Mouse (Mus musculus): ENCODE data around the gene Crb2. TPM values are rescaled to one million over a fixed set of nuclear protein-coding genes. Genes with fewer than 3 reads are reported as not detected.

The Crb2 gene
- polyA plus RNA-seq, 1 experiment from 2014 or later = 0.51 TPM

DNA sequence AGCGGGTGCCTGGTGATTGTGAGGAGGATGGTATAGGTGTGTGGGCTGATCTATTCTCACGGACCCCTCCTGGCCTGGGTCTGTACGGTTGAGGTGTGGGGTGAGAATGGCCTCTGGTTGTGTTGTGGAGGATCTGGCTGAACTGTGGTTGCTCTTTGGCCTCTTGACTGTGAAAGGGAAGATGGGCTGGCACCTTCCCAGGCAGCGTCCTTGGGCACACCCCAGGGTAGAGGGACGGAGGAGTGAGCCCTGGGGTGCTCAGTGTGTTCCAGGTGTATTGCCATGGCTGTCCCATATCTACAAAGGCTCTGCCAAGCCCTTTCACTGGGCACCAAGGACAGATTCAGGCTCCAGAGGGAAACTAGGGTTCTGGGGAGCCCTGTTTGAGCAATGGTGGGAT lies 13.0 kb downstream of the Crb2 start:
- no peak for TF ChIP-seq CTCF (IDR thresholded peaks at IDR 0.05; ENCODE audit: low read depth)
- H3K9me3 ChIP-seq (ENCODE audit: control insufficient read depth) = no peaks in the 10 kb centered on the region
- WGBS = 73% methylated on average over 5 of the region's 5 CpGs
- no peaks in the 10 kb centered on the region for H3K36me3 ChIP-seq (ENCODE audit: control insufficient read depth, insufficient read depth)
- no peak for ATAC-seq
- H3K27me3 ChIP-seq (replicated peaks; ENCODE audit: control insufficient read depth, insufficient read depth, low read length) = peaks cover 17% of the 10 kb centered on the region; the same call in 1 of the 2 replicates
- H3K9ac ChIP-seq (ENCODE audit: low read depth, low read length) = no peak overlapping the region
- H3K27ac ChIP-seq (ENCODE audit: low read depth, low read length) = no peak overlapping the region
- no peak overlapping the region for H3K4me3 ChIP-seq (ENCODE audit: low read depth, low read length)
- no peaks in the 10 kb centered on the region for H3K4me1 ChIP-seq (replicated peaks; ENCODE audit: control insufficient read depth, insufficient read depth, low read length)
- H3K4me2 ChIP-seq (replicated peaks; ENCODE audit: low read depth) = no peak overlapping the region

DNA sequence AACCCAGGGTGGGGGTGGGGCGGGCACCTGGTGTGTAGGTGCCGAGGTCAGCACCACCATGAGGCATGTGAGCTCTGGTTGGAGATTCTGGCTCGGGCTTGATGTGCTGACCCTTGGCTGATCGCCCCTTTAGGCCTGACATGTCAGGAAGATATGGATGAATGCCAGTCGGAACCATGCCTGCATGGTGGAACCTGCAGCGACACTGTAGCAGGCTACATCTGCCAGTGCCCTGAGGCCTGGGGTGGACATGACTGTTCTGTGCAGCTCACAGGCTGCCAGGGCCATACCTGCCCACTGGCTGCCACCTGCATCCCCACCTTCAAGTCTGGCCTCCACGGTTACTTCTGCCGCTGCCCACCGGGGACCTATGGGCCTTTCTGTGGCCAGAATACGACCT lies 13.9 kb downstream of the Crb2 start:
- Histone ChIP-seq H3K9me3 (ENCODE audit: control insufficient read depth) (no peaks in the 10 kb centered on the region), H3K4me1 (replicated peaks; ENCODE audit: control insufficient read depth, insufficient read depth, low read length) (no peaks in the 10 kb centered on the region), H3K27me3 (replicated peaks; ENCODE audit: control insufficient read depth, insufficient read depth, low read length) (peaks cover 17% of the 10 kb centered on the region; the same call in 1 of the 2 replicates), H3K36me3 (ENCODE audit: control insufficient read depth, insufficient read depth) (no peaks in the 10 kb centered on the region), H3K27ac (ENCODE audit: low read depth, low read length) (no peak overlapping the region), H3K4me3 (ENCODE audit: low read depth, low read length) (no peak overlapping the region), H3K9ac (ENCODE audit: low read depth, low read length) (no peak overlapping the region), H3K4me2 (replicated peaks; ENCODE audit: low read depth) (no peak overlapping the region)
- no peak for TF ChIP-seq CTCF (IDR thresholded peaks at IDR 0.05; ENCODE audit: low read depth)
- WGBS = 85% methylated on average over 10 of the region's 10 CpGs
- no peak for ATAC-seq

DNA sequence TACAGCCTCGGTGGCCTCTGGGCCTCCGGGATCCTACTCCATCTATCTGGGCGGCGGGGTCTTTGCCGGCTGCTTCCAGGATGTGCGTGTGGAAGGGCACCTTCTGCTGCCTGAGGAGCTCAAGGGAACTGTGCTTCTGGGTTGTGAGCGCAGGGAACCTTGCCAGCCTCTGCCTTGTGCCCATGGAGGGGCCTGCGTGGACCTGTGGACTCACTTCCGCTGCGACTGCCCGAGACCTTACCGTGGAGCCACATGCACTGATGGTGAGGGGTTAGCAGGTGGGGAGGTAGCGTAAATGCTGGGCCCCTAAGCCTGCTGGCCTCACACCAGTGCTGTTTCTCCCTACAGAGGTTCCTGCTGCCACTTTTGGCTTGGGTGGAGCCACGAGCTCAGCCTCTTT lies 14.7 kb downstream of the Crb2 start:
- Histone ChIP-seq H3K9me3 (ENCODE audit: control insufficient read depth) (no peaks in the 10 kb centered on the region), H3K4me3 (ENCODE audit: low read depth, low read length) (no peak overlapping the region), H3K36me3 (ENCODE audit: control insufficient read depth, insufficient read depth) (no peaks in the 10 kb centered on the region), H3K27ac (ENCODE audit: low read depth, low read length) (no peak overlapping the region), H3K4me2 (replicated peaks; ENCODE audit: low read depth) (no peak overlapping the region), H3K9ac (ENCODE audit: low read depth, low read length) (no peak overlapping the region), H3K27me3 (replicated peaks; ENCODE audit: control insufficient read depth, insufficient read depth, low read length) (peaks cover 17% of the 10 kb centered on the region; the same call in 1 of the 2 replicates), H3K4me1 (replicated peaks; ENCODE audit: control insufficient read depth, insufficient read depth, low read length) (no peaks in the 10 kb centered on the region)
- 92% methylated on average over 14 of the region's 14 CpGs for WGBS
- no peak for TF ChIP-seq CTCF (IDR thresholded peaks at IDR 0.05; ENCODE audit: low read depth)
- ATAC-seq = no peak

DNA sequence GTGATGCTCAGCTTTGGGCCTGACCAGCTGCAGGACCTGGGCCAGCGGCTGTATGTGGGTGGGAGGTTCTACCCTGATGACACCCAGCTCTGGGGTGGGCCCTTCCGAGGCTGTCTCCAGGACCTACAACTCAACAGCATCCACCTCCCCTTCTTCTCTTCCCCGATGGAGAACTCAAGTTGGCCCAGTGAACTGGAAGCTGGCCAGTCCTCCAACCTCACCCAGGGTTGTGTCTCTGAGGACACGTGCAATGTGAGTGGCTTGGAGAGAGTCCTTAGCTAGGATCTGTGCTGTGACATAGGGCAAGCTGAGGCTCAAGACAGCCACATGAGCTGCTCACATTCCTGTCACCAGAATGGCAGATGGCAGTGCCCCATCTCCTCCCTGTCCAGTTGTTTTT lies 15.3 kb downstream of the Crb2 start:
- 0 out of 2 replicates have a peak, but pooled peaks cover under 1% of the 10 kb centered on the region for H3K4me1 ChIP-seq (replicated peaks; ENCODE audit: control insufficient read depth, insufficient read depth, low read length)
- H3K4me3 ChIP-seq (ENCODE audit: low read depth, low read length) = no peak overlapping the region
- H3K36me3 ChIP-seq (ENCODE audit: control insufficient read depth, insufficient read depth) = no peaks in the 10 kb centered on the region
- no peak overlapping the region for H3K9ac ChIP-seq (ENCODE audit: low read depth, low read length)
- no peak overlapping the region for H3K4me2 ChIP-seq (replicated peaks; ENCODE audit: low read depth)
- H3K9me3 ChIP-seq (ENCODE audit: control insufficient read depth) = no peaks in the 10 kb centered on the region
- 77% methylated on average over 4 of the region's 4 CpGs for WGBS
- TF ChIP-seq CTCF (IDR thresholded peaks at IDR 0.05; ENCODE audit: low read depth) = no peak
- no peak for ATAC-seq
- H3K27me3 ChIP-seq (replicated peaks; ENCODE audit: control insufficient read depth, insufficient read depth, low read length) = peaks cover 14% of the 10 kb centered on the region; the same call in 1 of the 2 replicates
- no peak overlapping the region for H3K27ac ChIP-seq (ENCODE audit: low read depth, low read length)

DNA sequence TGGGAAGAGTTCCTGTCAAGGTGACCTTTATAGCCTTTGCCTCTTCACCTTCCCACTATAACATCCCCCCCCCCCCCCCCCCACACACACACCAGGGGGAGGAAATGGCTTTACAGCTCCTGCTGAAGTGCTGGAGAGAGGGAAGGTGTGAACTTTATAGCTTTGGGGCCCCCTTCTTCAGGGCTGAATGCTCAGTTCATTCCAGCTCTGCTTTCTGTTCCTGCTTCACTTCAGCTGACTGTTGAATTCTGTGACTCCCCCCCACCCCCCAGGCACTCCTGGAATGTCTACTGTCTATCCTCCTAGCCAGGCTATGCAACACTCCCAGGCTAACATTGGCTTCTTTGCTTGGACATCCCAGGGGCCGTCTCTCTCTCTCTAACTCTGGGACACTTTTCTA lies 20.0 kb downstream of the Crb2 start:
- no peak for TF ChIP-seq CTCF (IDR thresholded peaks at IDR 0.05; ENCODE audit: low read depth)
- 0 out of 2 replicates have a peak, but pooled peaks cover 8% of the 10 kb centered on the region for H3K27me3 ChIP-seq (replicated peaks; ENCODE audit: control insufficient read depth, insufficient read depth, low read length)
- no peak overlapping the region for H3K4me3 ChIP-seq (ENCODE audit: low read depth, low read length)
- H3K4me1 ChIP-seq (replicated peaks; ENCODE audit: control insufficient read depth, insufficient read depth, low read length) = 0 out of 2 replicates have a peak, but pooled peaks cover 2% of the 10 kb centered on the region
- H3K9ac ChIP-seq (ENCODE audit: low read depth, low read length) = no peak overlapping the region
- no peaks in the 10 kb centered on the region for H3K9me3 ChIP-seq (ENCODE audit: control insufficient read depth)
- H3K27ac ChIP-seq (ENCODE audit: low read depth, low read length) = no peak overlapping the region
- H3K36me3 ChIP-seq (ENCODE audit: control insufficient read depth, insufficient read depth) = peaks cover 12% of the 10 kb centered on the region
- WGBS = 27% methylated on average over 1 of the region's 1 CpGs
- no peak for ATAC-seq
- H3K4me2 ChIP-seq (replicated peaks; ENCODE audit: low read depth) = no peak overlapping the region

DNA sequence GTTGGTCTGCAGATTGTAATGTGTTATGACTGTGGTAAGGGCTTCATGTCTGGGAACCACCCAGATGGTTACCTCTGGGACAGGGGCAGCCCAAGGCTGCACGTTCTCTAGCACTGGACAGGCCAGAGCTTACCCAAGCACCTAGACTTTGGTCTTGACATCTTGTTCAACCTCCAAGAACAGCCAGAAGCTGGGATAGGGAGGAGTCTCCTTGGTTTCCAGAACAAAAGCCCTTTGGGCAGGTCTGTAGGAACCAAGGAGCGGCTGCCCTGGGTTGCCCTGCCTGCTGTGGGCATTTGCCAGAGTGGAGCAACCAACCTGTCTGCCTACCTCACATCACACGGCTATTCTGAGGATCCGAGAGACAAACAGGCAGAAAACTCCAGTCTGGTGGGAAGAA lies 21.0 kb downstream of the Crb2 start:
- Histone ChIP-seq H3K4me1 (replicated peaks; ENCODE audit: control insufficient read depth, insufficient read depth, low read length) (0 out of 2 replicates have a peak, but pooled peaks cover 2% of the 10 kb centered on the region), H3K27ac (ENCODE audit: low read depth, low read length) (no peak overlapping the region), H3K9ac (ENCODE audit: low read depth, low read length) (no peak overlapping the region), H3K4me3 (ENCODE audit: low read depth, low read length) (no peak overlapping the region), H3K27me3 (replicated peaks; ENCODE audit: control insufficient read depth, insufficient read depth, low read length) (0 out of 2 replicates have a peak, but pooled peaks cover 8% of the 10 kb centered on the region), H3K4me2 (replicated peaks; ENCODE audit: low read depth) (no peak overlapping the region), H3K9me3 (ENCODE audit: control insufficient read depth) (no peaks in the 10 kb centered on the region), H3K36me3 (ENCODE audit: control insufficient read depth, insufficient read depth) (peaks cover 21% of the 10 kb centered on the region)
- WGBS = 83% methylated on average over 4 of the region's 4 CpGs
- no peak for ATAC-seq
- no peak for TF ChIP-seq CTCF (IDR thresholded peaks at IDR 0.05; ENCODE audit: low read depth)

DNA sequence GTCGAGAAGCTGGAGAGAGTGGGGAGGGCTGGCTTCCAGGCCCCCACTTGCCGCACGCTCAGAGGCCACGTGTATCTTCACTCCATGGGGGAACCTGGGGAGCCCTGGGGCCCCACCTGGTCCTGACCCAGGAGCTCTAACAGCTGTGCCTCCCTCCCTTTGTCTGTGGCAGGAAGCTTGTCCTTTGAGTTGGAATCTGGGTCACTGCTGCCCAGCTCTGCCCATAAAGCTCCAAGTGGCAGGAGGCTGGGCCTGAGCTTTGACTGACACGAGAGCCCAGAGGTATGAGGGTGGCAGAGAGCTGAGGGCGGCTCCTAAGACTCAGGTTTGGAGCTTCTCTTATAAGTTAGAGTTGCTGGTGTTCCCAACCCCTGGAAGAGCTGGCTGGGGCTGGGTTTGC lies 23.1 kb downstream of the Crb2 start:
- Histone ChIP-seq H3K27ac (ENCODE audit: low read depth, low read length) (no peak overlapping the region), H3K27me3 (replicated peaks; ENCODE audit: control insufficient read depth, insufficient read depth, low read length) (no peaks in the 10 kb centered on the region), H3K36me3 (ENCODE audit: control insufficient read depth, insufficient read depth) (peaks cover 21% of the 10 kb centered on the region), H3K4me1 (replicated peaks; ENCODE audit: control insufficient read depth, insufficient read depth, low read length) (0 out of 2 replicates have a peak, but pooled peaks cover 2% of the 10 kb centered on the region), H3K4me3 (ENCODE audit: low read depth, low read length) (no peak overlapping the region), H3K9me3 (ENCODE audit: control insufficient read depth) (no peaks in the 10 kb centered on the region), H3K9ac (ENCODE audit: low read depth, low read length) (no peak overlapping the region), H3K4me2 (replicated peaks; ENCODE audit: low read depth) (no peak overlapping the region)
- 76% methylated on average over 6 of the region's 6 CpGs for WGBS
- no peak for ATAC-seq
- no peak for TF ChIP-seq CTCF (IDR thresholded peaks at IDR 0.05; ENCODE audit: low read depth)
